Mouse (Mus musculus) kidney, adult 18-20 months (tissue): ENCODE measurements around the gene Gm16223.
A peak's percentile ranks its signal among the peaks of the same experiment; 100 is the strongest.

Source experiments
- DNase-seq: peaks from one replicate; pipeline ENCODE4 v3.0.0; 2021

The Gm16223 gene

GRCm38 (mm10) chr5:42067476-42068187 is at the start of gene Gm16223:
TSS of gene Gm16223 (plus strand) at chr5:42067960.
- DNase-seq = no peak

DNA sequence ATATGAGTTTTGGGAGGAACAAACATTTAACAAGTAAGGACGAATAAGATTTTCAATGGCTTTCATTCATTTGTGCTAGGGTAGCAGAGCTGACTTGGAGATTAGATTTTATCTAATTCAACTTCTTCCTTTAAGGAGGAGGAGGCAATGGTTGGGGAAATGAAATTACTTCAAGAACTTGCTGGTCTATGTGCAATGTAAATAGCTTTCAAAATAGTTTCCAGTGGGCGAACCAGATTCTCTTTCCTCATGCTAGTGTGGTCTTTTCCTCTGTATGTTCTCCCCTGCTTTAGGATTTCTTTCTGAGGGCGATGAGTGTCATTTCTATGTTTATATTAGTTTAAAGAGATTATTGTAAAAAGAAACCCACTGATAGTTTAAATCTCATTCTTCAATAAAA is 45.7 kb upstream of the Gm16223 start:
- DNase-seq = no peak

DNA sequence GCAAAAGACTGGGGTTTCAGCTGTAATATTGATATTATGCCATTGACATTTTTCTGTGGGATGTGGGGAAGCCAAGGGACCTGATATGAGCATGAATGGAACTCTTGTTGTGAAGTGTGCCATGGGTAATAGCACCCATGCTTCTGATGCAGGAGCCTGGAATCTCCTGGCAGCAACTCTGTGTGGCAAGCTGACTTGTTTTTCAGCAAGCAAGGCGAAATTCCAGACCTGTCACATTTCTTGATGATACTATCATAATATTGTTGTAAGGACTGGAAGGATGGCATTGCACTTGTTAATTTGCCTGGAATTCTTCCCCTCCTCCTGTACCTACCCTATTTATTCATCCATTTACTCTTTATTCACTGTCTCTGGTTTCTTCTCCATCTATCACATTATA is 44.2 kb upstream of the Gm16223 start:
- DNase-seq = no peak

- DNase-seq = no peak
Measured at GRCm38 (mm10) chr5:42036388-42037082, 31.2 kb upstream of the Gm16223 start.

- DNase-seq = no peak
Measured at GRCm38 (mm10) chr5:42054636-42055035, 13.1 kb upstream of the Gm16223 start.

DNA sequence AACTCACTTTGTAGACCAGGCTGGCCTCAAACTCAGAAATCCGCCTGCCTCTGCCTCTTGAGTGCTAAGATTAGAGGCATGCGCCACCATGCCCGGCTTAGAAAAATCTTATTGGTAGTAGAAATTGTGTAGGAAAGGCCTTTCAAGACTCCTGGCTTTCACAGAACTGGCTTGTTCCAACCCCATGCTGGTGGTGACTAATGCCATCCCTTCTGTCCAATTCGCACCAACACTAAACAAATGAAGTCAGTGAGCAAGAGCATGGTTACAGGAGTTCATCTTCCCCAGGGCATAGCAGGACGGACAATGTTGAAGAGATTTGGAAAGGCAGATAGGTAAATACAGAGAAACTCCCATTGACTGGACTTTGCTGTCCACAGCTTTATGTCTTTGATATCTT is 12.6 kb upstream of the Gm16223 start:
- DNase-seq = no peak

GRCm38 (mm10) chr5:42065090-42065489 is 2.7 kb upstream of the Gm16223 start:
- DNase-seq = no peak

- no peak for DNase-seq
Measured at GRCm38 (mm10) chr5:42067075-42067474, 685 bp upstream of the Gm16223 start.

DNA sequence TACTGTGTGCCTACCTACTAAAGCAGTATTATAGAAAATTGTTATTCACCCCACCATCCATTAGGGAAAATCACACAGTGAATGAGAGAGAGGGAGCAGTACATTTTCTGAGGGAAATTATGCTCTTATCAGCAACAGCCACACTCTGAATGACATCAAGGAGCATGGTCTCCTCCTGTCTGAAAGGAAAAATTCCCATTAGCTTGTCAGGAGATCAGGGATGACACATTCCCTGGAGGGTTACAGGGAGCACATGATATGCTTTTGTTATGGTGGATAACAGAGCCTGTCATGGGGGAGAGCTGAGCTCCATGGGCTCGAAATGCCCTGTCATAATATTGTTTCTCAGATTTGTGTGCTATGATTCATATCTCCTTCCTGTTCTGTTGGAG is 424 bp downstream of the Gm16223 start:
- no peak for DNase-seq

DNA sequence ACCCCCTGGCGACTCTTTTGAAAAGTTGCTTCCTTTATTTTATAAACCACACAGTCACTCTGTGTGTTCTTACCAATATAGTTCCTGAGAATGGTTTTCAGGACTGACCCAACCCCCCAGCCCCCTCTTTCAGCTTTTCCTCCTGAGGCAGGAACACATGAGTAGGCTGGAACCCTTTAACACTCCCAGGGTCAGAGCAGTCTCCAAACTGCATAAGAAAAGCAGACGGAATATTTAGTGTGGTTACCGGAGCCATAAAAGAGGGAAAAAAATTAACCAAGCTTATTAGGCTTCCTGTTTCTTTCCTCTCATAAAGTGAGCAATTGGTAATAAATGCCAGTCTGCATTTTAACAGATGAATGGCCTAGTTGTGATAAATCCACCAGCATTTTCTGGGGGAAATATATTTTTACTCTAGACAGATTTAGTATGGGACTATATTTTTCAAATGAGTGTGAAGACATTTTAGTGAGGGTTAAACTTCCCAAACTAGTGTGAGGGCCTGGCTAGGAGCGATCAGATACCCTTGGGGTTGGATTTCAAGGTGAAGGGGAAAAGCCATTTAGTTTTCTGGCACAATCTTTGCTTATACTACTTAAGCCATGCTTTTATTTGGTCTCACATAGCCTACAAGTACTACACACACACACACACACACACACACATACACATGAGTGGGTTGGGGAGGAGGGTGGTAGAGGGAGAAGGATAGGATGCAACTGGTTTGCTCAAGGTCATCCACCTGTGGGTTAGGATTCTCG is 49.0 kb downstream of the Gm16223 start:
- peak; percentile 47 for DNase-seq

GRCm38 (mm10) chr5:42125562-42125961 is 57.8 kb downstream of the Gm16223 start:
- DNase-seq = no peak

DNA sequence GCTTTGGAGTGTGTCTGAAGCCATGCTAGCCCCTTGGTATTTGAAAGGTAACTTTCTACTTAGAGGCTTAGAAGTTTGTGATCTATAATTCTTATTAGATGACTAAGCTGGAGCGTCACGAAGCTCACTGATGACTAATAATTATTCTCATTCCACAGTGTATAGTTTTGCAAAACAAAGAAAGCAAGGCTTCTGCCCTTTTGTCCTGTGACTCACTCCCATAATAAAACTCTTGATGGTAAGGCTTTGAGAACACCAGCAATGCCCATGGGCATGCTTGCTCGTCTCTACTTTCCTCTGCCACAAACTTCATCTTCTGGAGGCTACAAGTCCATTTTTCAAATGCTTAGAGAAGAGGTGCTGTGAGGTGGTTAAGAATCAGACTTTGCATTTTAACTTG is 87.9 kb downstream of the Gm16223 start:
- no peak for DNase-seq

DNA sequence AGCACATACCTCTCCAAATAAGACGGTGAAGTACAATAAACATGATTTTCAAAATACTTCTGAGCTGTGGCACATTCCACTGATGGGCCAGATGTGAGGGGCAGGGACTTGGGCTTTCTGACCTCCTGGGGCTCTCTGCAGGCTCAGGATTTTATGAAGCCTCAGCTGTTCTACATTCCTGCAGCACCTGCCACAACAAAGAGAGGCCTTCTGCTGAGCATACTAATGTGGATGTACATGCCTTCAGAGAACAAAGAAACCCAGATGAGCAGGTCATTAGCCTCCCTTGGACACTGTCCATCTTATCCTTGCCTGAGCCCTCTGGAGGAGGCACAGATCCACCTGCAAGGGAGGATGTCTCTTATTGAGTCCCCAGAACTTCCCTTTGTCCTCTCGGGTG is 97.0 kb downstream of the Gm16223 start:
- no peak for DNase-seq

DNA sequence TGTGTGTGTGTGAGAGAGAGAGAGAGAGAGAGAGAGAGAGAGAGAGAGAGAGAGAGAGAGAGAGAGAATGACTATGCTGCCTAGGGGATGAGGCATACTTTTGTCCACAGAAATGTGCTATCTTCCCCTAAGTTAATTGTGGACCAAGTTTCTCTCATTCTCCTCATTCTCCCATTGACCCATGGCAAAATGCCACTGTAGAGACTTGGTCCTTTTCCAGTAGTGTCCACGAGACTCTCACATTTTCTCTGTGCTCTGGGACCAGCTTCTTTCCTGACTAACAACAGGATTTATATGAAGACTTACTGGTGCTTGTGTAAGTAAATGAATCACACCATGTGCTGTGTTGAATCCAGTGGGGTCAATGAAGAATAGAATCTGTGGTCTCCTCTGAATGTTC is 98.6 kb downstream of the Gm16223 start:
- no peak for DNase-seq

DNA sequence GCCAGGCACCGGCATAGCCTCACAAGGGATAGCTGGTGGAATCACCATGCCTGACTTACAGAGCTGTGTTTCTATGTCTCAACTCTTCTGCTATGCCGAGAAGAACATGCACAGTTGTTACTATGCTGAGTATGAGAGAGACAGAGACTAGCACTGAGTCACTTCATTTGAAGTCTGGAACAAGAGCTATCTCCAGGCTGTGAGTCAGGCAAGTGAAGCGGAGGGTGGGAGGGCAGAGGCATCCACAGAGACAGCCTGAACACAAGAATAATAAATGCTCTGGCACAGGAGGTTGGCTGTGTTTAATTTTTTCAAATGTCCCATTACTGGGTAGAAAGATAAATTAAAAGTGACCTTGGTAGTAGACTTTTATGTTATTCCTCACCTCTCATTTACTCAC is 100.3 kb downstream of the Gm16223 start:
- DNase-seq = no peak

- no peak for DNase-seq
Measured at GRCm38 (mm10) chr5:42168785-42169184, 101.0 kb downstream of the Gm16223 start.

GRCm38 (mm10) chr5:42174109-42174508 is 106.3 kb downstream of the Gm16223 start:
- no peak for DNase-seq

DNA sequence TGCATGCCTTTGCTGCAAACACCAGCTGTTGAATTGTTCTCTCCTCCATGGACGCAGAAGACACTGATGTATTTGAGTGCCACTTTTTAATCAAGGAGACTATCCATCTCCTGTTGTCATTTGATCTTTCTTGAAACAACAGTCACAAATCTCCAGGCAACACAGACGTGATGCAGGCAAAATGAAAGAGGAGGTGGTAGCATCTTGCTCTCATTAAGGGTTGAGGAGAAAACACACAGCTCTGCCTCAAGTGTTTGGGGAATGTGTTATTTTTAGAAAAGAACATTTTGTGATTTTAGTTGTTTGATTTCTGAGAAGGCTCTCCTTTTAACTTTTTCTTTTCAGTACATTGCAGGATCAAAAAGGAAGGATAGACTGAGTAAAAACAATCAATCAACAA is 107.7 kb downstream of the Gm16223 start:
- DNase-seq = no peak

DNA sequence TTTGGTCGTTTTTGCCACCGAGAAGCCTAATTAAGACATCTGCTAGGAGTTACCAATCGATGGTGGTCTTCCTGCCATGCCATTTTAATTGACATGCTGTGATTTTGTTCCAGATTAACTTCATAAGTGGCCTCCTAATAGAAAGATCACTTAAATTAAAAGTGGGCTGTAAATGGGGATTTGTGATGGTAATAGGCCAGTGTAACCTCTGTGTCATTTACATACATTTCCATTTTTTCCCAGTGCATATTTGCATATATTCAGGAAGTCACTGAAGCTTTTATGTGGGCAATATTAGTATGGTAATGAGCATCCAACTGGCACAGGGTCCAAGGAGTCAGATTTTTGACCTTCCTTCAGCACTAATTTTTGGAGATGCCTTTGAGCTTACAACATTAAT is 130.7 kb downstream of the Gm16223 start:
- no peak for DNase-seq

DNA sequence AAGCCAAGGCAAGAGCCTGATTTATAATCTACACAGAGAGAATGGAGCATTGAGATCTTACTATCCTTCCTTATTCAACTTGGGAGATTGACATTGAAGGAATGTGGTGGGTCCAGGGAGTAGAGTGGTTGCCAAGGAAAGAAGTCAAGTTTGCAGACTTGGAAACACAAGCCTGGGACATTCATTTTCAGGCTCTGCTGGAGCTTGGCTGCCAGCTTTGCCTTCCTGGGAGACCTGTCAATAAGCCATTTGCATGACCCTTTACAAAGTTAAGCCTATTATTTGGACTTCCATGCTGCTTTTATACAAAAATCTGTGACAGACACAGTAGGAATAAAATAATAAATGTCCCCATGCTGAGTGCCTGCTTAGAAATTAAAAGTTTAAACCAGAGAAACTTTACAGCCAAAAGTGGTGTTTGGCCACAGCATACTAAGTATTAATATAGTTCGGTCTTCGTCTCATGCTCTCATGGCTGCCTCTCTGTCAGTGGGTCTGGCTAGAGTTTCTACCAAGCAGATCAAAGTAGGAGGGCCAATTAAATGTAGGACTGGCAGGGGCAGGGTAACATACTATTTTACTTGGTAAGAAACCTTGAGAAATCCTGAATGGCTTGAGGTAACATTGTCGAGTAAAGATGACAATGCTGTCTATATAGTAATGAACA is 139.8 kb downstream of the Gm16223 start:
- no peak for DNase-seq

DNA sequence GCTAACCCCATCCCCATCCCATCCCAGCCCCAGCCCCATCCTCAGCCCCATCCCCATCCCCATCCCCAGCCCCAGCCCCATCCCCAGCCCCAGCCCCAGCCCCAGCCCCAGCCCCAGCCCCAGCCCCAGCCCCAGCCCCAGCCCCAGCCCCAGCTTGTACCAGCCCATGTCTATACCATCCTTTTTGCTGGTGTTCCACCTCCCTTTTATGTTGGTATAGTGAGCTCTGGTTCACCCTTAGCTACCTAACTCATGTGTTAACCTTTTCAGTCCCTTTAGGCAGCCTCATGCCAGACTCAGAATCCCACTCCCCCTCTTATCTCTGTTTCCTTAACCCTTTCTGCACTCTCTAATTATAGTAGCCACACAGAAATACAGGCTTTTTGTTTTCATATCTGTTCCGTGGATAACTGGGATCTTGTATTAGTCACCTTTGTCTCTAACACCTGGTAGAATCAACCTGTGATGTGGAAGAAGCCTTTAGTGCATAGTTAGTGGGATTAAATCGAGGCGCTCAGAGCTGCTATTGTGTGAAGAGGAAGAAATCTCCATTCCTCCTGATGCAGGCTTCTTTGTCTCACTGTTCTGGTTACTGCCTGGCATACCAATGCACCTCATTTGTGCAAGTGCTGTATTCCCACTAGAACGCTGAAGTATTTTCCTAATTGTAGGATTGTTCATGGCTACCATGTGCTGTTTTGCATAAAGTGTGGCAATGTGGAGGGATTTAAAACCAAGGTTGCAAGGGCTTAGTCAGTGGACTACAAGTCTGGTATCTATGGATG is 144.0 kb downstream of the Gm16223 start:
- DNase-seq = no peak

DNA sequence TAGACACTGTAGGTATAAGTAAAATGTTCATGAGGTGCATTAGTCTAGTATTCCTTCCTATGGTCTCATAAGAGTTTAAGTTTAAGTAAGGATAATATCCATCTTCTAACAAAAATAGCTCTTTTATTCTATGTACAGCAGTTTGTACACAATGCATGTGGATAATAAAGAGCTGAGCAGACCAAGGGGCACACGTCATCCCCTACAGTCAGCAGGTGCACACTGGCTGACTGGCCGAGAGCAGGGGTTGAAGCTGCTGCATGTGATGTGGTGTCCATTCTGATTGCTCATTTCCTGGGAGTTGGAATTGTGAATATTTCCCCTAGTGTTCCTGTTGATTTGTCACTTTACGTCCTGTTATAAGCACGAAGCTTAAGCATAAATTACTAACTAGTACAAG is 144.6 kb downstream of the Gm16223 start:
- no peak for DNase-seq

DNA sequence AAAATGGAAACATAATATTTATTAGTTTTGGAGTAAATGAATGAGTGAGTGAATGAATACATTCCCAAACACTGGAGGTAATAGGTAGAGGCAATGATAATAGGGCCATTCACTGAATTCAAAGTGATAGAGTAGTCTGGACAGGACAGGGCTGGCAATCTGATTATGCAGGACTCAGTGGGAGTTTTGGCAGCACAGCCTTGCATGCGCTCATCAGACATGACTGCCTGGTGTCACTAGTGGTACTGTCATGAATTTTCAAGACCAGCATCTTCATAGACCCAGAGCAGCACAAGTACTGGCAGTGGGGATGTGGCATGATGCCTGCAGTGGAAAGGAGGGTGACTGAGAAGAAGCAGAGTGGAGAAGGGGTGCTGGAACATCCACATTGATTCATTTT is 157.1 kb downstream of the Gm16223 start:
- no peak for DNase-seq
